Mouse (Mus musculus) G1E (cell line): Measurements from ENCODE around the gene Fam131a.

Source experiments
- CTCF ChIP-seq: IDR thresholded peaks from 2 replicates; pipeline ENCODE4 v1.5.1; 2012; ENCODE audit warnings: low read depth, low read length, inconsistent platforms, mixed read lengths
- POLR2AphosphoS5 ChIP-seq: IDR thresholded peaks from 2 replicates; pipeline ENCODE4 v1.6.1; 2012; ENCODE audit warnings: low read depth, low read length, inconsistent platforms; ENCODE audit not compliant: insufficient replicate concordance

DNA sequence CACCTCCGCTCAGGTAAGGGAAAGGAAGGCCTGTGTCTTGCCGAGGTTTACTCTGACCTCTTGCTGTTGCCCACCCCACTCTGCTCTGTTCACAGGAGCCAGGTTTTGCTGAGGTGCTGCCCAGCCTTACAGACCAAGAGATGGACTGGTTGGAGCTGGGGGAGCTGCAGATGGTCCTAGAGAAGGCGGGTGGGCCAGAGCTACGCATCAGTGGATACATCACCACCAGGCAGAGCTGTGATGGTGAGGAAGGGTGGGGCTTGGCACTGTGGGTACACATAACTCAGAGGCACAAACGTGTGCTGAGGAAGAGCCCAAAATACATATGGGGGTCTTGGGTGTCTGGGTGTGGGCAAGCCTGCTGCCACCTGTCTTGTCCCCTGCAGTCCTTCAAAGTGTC is 42.6 kb downstream of the Fam131a start:
- TF ChIP-seq CTCF: no peak
- TF ChIP-seq POLR2AphosphoS5: no peak
